Mouse (Mus musculus) lung, postnatal 0 days (tissue): Measurements from ENCODE around the gene Lrrn4cl.

Experiments used
- CTCF ChIP-seq: IDR thresholded peaks from 2 replicates; pipeline ENCODE4 v1.5.1; 2016; ENCODE audit warnings: antibody characterized with exemption, mild to moderate bottlenecking
- EP300 ChIP-seq: IDR thresholded peaks from 2 replicates; pipeline ENCODE4 v1.6.1; 2016; ENCODE audit warnings: antibody characterized with exemption, mild to moderate bottlenecking, control low read depth

DNA sequence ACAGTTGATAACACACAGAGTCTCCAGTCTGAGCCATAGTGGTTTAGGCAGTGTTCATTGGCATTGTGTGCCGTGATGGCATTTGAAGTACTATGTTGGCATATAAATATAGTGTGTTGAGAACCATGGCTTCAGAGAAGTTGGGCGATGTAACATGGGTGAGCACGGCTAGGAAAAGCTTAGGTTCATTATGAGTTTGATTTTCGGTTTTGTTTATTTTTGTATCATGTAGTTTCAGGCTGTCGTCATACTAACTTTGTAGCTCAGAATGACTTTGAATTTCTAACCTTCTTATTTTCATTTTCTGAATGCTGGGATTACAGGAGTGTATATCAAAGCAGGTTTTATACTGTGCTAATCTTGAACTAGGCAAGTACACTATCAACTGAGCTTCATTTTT is 52.8 kb downstream of the Lrrn4cl start:
- no peak for TF ChIP-seq CTCF
- no peak for TF ChIP-seq EP300
